Comparison of ENCODE assay signal across 16 mouse cellular contexts in genomic region chr11:83457912-83458601, GRCm38 (mm10). TPM values are rescaled to one million over a fixed set of nuclear protein-coding genes. Genes with fewer than 3 reads are reported as not detected.
A peak's percentile ranks its signal among the peaks of the same experiment; 100 is the strongest.
DNase-seq lines count a peak whose midpoint lies in the region; ATAC-seq and TF ChIP-seq lines count a peak whose summit lies in the region.
"Had no signal": no experiment of that assay in that cellular context is flagged by ENCODE, and none has a peak within 500 bp of the region (broad histone marks: within the 10 kb centered on the region; RNA-seq: fewer than 3 reads in every experiment).

No protein-coding gene starts in this region.

- no peak for TF ChIP-seq POLR2A in myocyte (IDR thresholded peaks at IDR 0.05; ENCODE audit: insufficient read length, low read depth)

- peaks cover 65% of the 10 kb centered on the region for H3K4me1 ChIP-seq in heart, embryonic 13.5 days

- H3K27ac ChIP-seq in heart, embryonic 13.5 days (replicated peaks), result no peak overlapping the region
- H3K27ac ChIP-seq: embryonic facial prominence, embryonic 15.5 days; heart, embryonic 15.5 days had no signal

- H3K79me2 ChIP-seq in myocyte (ENCODE audit: control insufficient read depth, insufficient read depth), result no peaks in the 10 kb centered on the region

- ATAC-seq in heart, embryonic 13.5 days (ENCODE audit: extremely low read depth, insufficient number of reproducible peaks, low FRiP score, low TSS enrichment), result no peak
- ATAC-seq: inflammation-experienced regulatory T-cells, adult 6 months had no signal

- intact Hi-C loops in heart, postnatal 14 days (cut with DNase I), result no loop called here

- peaks cover 33% of the 10 kb centered on the region for H3K27me3 ChIP-seq in heart, embryonic 13.5 days (replicated peaks)
- no peaks in the 10 kb centered on the region for H3K27me3 ChIP-seq in myocyte (ENCODE audit: control insufficient read depth, insufficient read depth, insufficient read length)

- no peaks in the 10 kb centered on the region for H3K9me3 ChIP-seq in heart, embryonic 13.5 days
- H3K9me3 ChIP-seq: embryonic facial prominence, embryonic 15.5 days; heart, embryonic 15.5 days had no signal

- no peaks in the 10 kb centered on the region for H3K36me3 ChIP-seq in heart, embryonic 13.5 days
- no peaks in the 10 kb centered on the region for H3K36me3 ChIP-seq in myocyte (ENCODE audit: control insufficient read depth, insufficient read depth)
- H3K36me3 ChIP-seq: embryonic facial prominence, embryonic 15.5 days; heart, embryonic 15.5 days had no signal

- no peak overlapping the region for H3K4me3 ChIP-seq in heart, embryonic 13.5 days
- no peak overlapping the region for H3K4me3 ChIP-seq in myocyte
- H3K4me3 ChIP-seq: embryonic facial prominence, embryonic 15.5 days; heart, embryonic 15.5 days had no signal

- peak overlapping the region; percentile 10; the same call in 1 of the 2 replicates for H3K9ac ChIP-seq in heart, embryonic 13.5 days
- H3K9ac ChIP-seq: embryonic facial prominence, embryonic 15.5 days; heart, embryonic 15.5 days; lung, embryonic 14.5 days had no signal

- H3K4me2 ChIP-seq in heart, embryonic 13.5 days, result no peak overlapping the region
- H3K4me2 ChIP-seq in myocyte (ENCODE audit: low read depth), result peak overlapping the region; percentile 75
- H3K4me2 ChIP-seq: embryonic facial prominence, embryonic 15.5 days; heart, embryonic 15.5 days; lung, embryonic 14.5 days had no signal

- H3ac ChIP-seq in myocyte (ENCODE audit: control insufficient read depth, insufficient read length), result no peak overlapping the region

- DNase-seq in adrenal gland, postnatal 10 days, result peak; percentile 42
- DNase-seq in adrenal gland, adult 18-20 months (ENCODE audit: low spot score in 2 of 2), result no peak
- no peak for DNase-seq in heart, postnatal 14 days
- DNase-seq in adipocyte (ENCODE audit: low spot score), result peak; percentile 87
- no peak for DNase-seq in left cerebral cortex, adult 8-10 months (ENCODE audit: low spot score in 2 of 2)
- no peak for DNase-seq in urinary bladder, adult 2 months (ENCODE audit: low spot score)
- DNase-seq: B cell, adult 2 months; cerebellum, adult 9-11 months; left cerebral cortex, postnatal 4 days; lung, embryonic 14.5 days had no signal

- WGBS in heart, embryonic 13.5 days, result 55% methylated on average over 9 of the region's 9 CpGs

TF ChIP-seq in myocyte, 11 proteins besides CTCF, POLR2A, EP300 and RAD21:
- TF ChIP-seq CEBPB (IDR thresholded peaks at IDR 0.05; ENCODE audit: insufficient read depth, poor library complexity, severe bottlenecking), result no peak
- TF ChIP-seq MYOG (IDR thresholded peaks at IDR 0.05; ENCODE audit: control insufficient read depth in 1 of 3, insufficient read depth in 1 of 3, insufficient read length in 2 of 3, low read depth in 2 of 3), result no peak
- no peak for TF ChIP-seq USF1 (IDR thresholded peaks at IDR 0.05; ENCODE audit: low read depth)
- TF ChIP-seq TCF12 (IDR thresholded peaks at IDR 0.05; ENCODE audit: insufficient read depth, poor library complexity, severe bottlenecking), result no peak
- no peak for TF ChIP-seq E2F4 (IDR thresholded peaks at IDR 0.05; ENCODE audit: insufficient read depth)
- TF ChIP-seq POLR2AphosphoS2 (IDR thresholded peaks at IDR 0.05; ENCODE audit: insufficient read length, low read depth), result no peak
- TF ChIP-seq MYOD1 (IDR thresholded peaks at IDR 0.05; ENCODE audit: control insufficient read depth in 1 of 3, insufficient read length in 2 of 3, low read depth in 2 of 3), result no peak
- TF ChIP-seq REST (IDR thresholded peaks at IDR 0.05; ENCODE audit: insufficient read depth, insufficient read length), result no peak
- TF ChIP-seq TCF3 (IDR thresholded peaks at IDR 0.05; ENCODE audit: insufficient read length, low read depth), result no peak
- TF ChIP-seq MAX (IDR thresholded peaks at IDR 0.05; ENCODE audit: low read depth), result no peak
- TF ChIP-seq SRF (IDR thresholded peaks at IDR 0.05; ENCODE audit: control insufficient read depth, insufficient read length, low read depth), result no peak

RNA-seq across cellular contexts. Expression of gene Mmp28, which starts 4.8 kb away (rescaled TPM):
- 10 to 100 TPM in 1 of 2 experiments, 1 to 10 TPM in 1; 9.8 to 15.1 TPM for total RNA-seq in adrenal gland, postnatal 10 days (2021)
- 10 to 100 TPM; 10.7 to 11.5 TPM for total RNA-seq in adrenal gland, adult 18-20 months (2021)
- 2.5 and 2.7 TPM in 2 replicates for polyA plus RNA-seq in heart, embryonic 13.5 days (2015; fragmentation: Nextera tagmentation; extraction: Ambion mirVana)
- total RNA-seq in heart, postnatal 14 days (2021), result 1 to 10 TPM; 7.6 to 9.6 TPM
- polyA plus RNA-seq in myocyte (2012; fragmentation: generic; extraction: Trizol), result 10.2 TPM
- 1 to 10 TPM; 3.7 to 5.0 (median 4.2) TPM for total RNA-seq in left cerebral cortex, adult 8-10 months (2022)
- polyA plus RNA-seq in urinary bladder, adult 2 months (2012; rRNA removed), result 12.7 and 16.8 TPM in 2 replicates
- polyA plus RNA-seq: inflammation-experienced regulatory T-cells, adult 6 months had no signal

RNA-seq across cellular contexts. Expression of gene Taf15, which starts 14.8 kb away (rescaled TPM):
- total RNA-seq in adrenal gland, postnatal 10 days (2021), result 10 to 100 TPM; 54.9 to 58.4 TPM
- 10 to 100 TPM; 58.8 to 72.0 TPM for total RNA-seq in adrenal gland, adult 18-20 months (2021)
- 9.7 and 10.5 TPM in 2 replicates for polyA plus RNA-seq in heart, embryonic 13.5 days (2015; fragmentation: Nextera tagmentation; extraction: Ambion mirVana)
- 10 to 100 TPM; 37.8 to 38.5 TPM for total RNA-seq in heart, postnatal 14 days (2021)
- 74.2 TPM for polyA plus RNA-seq in myocyte (2012; fragmentation: generic; extraction: Trizol)
- total RNA-seq in left cerebral cortex, adult 8-10 months (2022), result 10 to 100 TPM; 50.1 to 67.1 (median 54.3) TPM
- polyA plus RNA-seq in urinary bladder, adult 2 months (2012; rRNA removed), result 39.1 and 55.5 TPM in 2 replicates

RNA-seq across cellular contexts. Expression of gene 1700020L24Rik, which starts 20.6 kb away (rescaled TPM):
- 1 to 10 TPM in 1 of 2 experiments, under 1 TPM in 1; 0.30 to 1.4 TPM for total RNA-seq in adrenal gland, postnatal 10 days (2021)
- 1 to 10 TPM in 1 of 2 experiments, under 1 TPM in 1; 0.43 to 1.5 TPM for total RNA-seq in adrenal gland, adult 18-20 months (2021)
- 1.4 and 2.1 TPM in 2 replicates for polyA plus RNA-seq in heart, embryonic 13.5 days (2015; fragmentation: Nextera tagmentation; extraction: Ambion mirVana)
- not detected for total RNA-seq in heart, postnatal 14 days (2021)
- polyA plus RNA-seq in myocyte (2012; fragmentation: generic; extraction: Trizol), result 12.0 TPM
- 1 to 10 TPM in 1 of 4 experiments, under 1 TPM in 2, not detected in 1; 0.59 to 1.3 (median 0.80) TPM for total RNA-seq in left cerebral cortex, adult 8-10 months (2022)
- 0.56 and 0.61 TPM in 2 replicates for polyA plus RNA-seq in urinary bladder, adult 2 months (2012; rRNA removed)
- total RNA-seq: megakaryocyte-erythroid progenitor cell, adult 5-6 weeks had no signal

RNA-seq across cellular contexts. Expression of gene Gas2l2, which starts 28.8 kb away (rescaled TPM):
- not detected for total RNA-seq in adrenal gland, postnatal 10 days (2021)
- not detected for total RNA-seq in adrenal gland, adult 18-20 months (2021)
- 0.11 TPM in 1 of 2 replicates, not detected in the other for polyA plus RNA-seq in heart, embryonic 13.5 days (2015; fragmentation: Nextera tagmentation; extraction: Ambion mirVana)
- total RNA-seq in heart, postnatal 14 days (2021), result under 1 TPM in 1 of 2 experiments, not detected in 1; 0.24 TPM
- polyA plus RNA-seq in myocyte (2012; fragmentation: generic; extraction: Trizol), result not detected
- total RNA-seq in left cerebral cortex, adult 8-10 months (2022), result under 1 TPM in 3 of 4 experiments, not detected in 1; 0.11 to 0.27 (median 0.14) TPM
- 0.14 and 0.19 TPM in 2 replicates for polyA plus RNA-seq in urinary bladder, adult 2 months (2012; rRNA removed)
- total RNA-seq: megakaryocyte-erythroid progenitor cell, adult 5-6 weeks had no signal
- polyA plus RNA-seq: inflammation-experienced regulatory T-cells, adult 6 months; lung, embryonic 14.5 days had no signal

RNA-seq across cellular contexts. Expression of gene Rasl10b, which starts 49.1 kb away (rescaled TPM):
- 1 to 10 TPM; 8.5 to 9.1 TPM for total RNA-seq in adrenal gland, postnatal 10 days (2021)
- 10 to 100 TPM; 11.4 to 12.4 TPM for total RNA-seq in adrenal gland, adult 18-20 months (2021)
- 7.2 and 7.3 TPM in 2 replicates for polyA plus RNA-seq in heart, embryonic 13.5 days (2015; fragmentation: Nextera tagmentation; extraction: Ambion mirVana)
- 10 to 100 TPM; 30.4 to 31.9 TPM for total RNA-seq in heart, postnatal 14 days (2021)
- polyA plus RNA-seq in myocyte (2012; fragmentation: generic; extraction: Trizol), result 0.36 TPM
- total RNA-seq in left cerebral cortex, adult 8-10 months (2022), result 100 to 1,000 TPM; 253 to 298 (median 277) TPM
- 0.25 and 0.59 TPM in 2 replicates for polyA plus RNA-seq in urinary bladder, adult 2 months (2012; rRNA removed)
- polyA plus RNA-seq: inflammation-experienced regulatory T-cells, adult 6 months had no signal

Comparison
In these comparisons a context has a peak if more than half of its experiments do, and no peak if none do; other contexts are left out.
1. DNase-seq: peak in adrenal gland, postnatal 10 days (single experiment) and adipocyte (single experiment); none in adrenal gland, adult 18-20 months (0 of 2), heart, postnatal 14 days (0 of 2), left cerebral cortex, adult 8-10 months (0 of 2) and urinary bladder, adult 2 months (single experiment).